Mouse (Mus musculus) small intestine, adult 2 months (tissue): ENCODE results near the gene Bmp6.

Source experiments
- CTCF ChIP-seq: fragments of 200-500 bp; IDR thresholded peaks from 2 replicates; pipeline ENCODE4 v1.5.1; 2012; ENCODE audit warnings: low read depth, mild to moderate bottlenecking, control low read depth, inconsistent platforms, low read length, moderate library complexity, mixed read lengths; ENCODE audit not compliant: insufficient replicate concordance, insufficient read length; ENCODE audit errors: extremely low read depth
- POLR2A ChIP-seq: fragments of 200-500 bp; IDR thresholded peaks from 2 replicates; pipeline ENCODE4 v1.6.1; 2012; ENCODE audit warnings: low read depth, mild to moderate bottlenecking, control low read depth, inconsistent platforms, low read length, moderate library complexity

DNA sequence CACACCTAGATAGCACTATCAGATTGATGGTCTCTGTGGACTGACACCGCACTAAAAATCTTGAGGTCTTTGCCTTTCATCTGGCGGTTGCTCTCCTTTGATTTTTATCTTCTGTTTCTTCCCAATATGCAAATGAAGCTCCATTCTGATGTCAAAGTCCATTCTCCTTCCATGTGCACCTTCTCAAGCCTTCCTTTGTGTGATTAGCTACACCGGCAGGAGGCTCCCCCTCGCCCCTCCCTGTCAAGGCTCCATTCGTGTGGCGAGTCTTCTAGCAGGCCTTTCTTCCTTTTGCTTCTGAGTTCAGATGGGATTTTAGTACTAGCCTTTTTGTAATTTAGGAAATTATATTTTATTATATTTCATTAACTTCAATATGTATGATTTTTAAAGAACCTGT, 80.4 kb downstream of the Bmp6 start:
- no peak for TF ChIP-seq CTCF
- TF ChIP-seq POLR2A: no peak
